Mouse (Mus musculus) G1E (cell line): ENCODE measurements at regions not wholly inside any gene's neighbourhood (a gene's known extent, or its start where the extent isn't known, plus 50 kb on each side); places are given as distances from the start of the nearest gene placed in this dataset.

Experiments
- CTCF ChIP-seq: IDR thresholded peaks from 2 replicates; pipeline ENCODE4 v1.5.1; 2012; ENCODE audit warnings: low read depth, low read length, inconsistent platforms, mixed read lengths
- TAL1 ChIP-seq: conservative IDR thresholded peaks from 2 replicates; pipeline ENCODE4 v1.6.1; 2012; ENCODE audit warnings: low read depth, low read length, inconsistent platforms, mixed read lengths

GRCm38 (mm10) chr15:68403554-68404070 is 1902.9 kb upstream of the Lrrc6 start:
- no peak for TF ChIP-seq CTCF
- no peak for TF ChIP-seq TAL1
